Mouse (Mus musculus) bone marrow macrophage, adult 2 months (primary cell): ENCODE results near the gene Tnip3.

Source experiments
- CTCF ChIP-seq: IDR thresholded peaks from 2 replicates; pipeline ENCODE4 v1.5.1; 2012; ENCODE audit warnings: low read depth, mild to moderate bottlenecking, low read length, moderate library complexity
- POLR2A ChIP-seq: IDR thresholded peaks from 2 replicates; pipeline ENCODE4 v1.6.1; 2012; ENCODE audit warnings: mild to moderate bottlenecking, low read depth, low read length, borderline replicate concordance

DNA sequence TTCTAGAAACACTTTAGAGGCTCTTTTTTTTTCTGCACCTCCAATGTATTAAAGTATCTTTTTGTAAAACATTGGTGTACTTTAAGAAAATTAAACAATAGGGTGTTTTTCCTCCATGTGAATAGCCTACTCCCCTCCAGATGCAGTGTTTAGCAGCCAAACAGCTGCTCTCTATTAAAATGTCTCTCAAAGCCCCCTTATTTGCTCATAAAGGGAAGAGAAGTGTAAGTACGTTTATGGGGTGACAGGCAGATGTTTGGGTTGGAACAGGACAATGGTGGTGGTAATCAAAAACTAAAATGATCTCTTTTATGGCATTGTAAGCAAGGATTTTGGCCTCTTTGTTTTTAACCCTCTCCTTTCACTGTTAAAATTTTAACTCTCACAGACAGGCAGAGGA, 17.8 kb downstream of the Tnip3 start:
- TF ChIP-seq CTCF: no peak
- TF ChIP-seq POLR2A: no peak
